Mouse (Mus musculus) cerebellum, adult 11 months (tissue): ENCODE measurements around the gene Npepps.
A peak's percentile ranks its signal among the peaks of the same experiment; 100 is the strongest.
"Not testable (repeated sequence)": the region's sequence is repeated elsewhere in the genome, so short reads cannot be mapped to it uniquely, and the experiment has no call there.

Experiments used
- DNase-seq: peaks from one replicate; pipeline ENCODE4 v3.0.0; 2022

Npepps gene

GRCm38 (mm10) chr11:97229396-97229795 lies 51.0 kb downstream of the Npepps start:
- no peak for DNase-seq

GRCm38 (mm10) chr11:97228985-97229384 lies 51.5 kb downstream of the Npepps start:
- no peak for DNase-seq

GRCm38 (mm10) chr11:97226131-97226530 lies 54.3 kb downstream of the Npepps start:
- DNase-seq: no peak

GRCm38 (mm10) chr11:97223485-97223884 lies 57.0 kb downstream of the Npepps start:
- no peak for DNase-seq

- DNase-seq: no peak
Measured at GRCm38 (mm10) chr11:97221611-97222010, 58.8 kb downstream of the Npepps start.

GRCm38 (mm10) chr11:97220211-97220610 lies 60.2 kb downstream of the Npepps start:
- DNase-seq: no peak

- DNase-seq: no peak
Measured at GRCm38 (mm10) chr11:97214411-97214810, 66.0 kb downstream of the Npepps start.

- DNase-seq: no peak
Measured at GRCm38 (mm10) chr11:97210728-97211400, 69.6 kb downstream of the Npepps start.

- DNase-seq: no peak
Measured at GRCm38 (mm10) chr11:97207011-97207422, 73.4 kb downstream of the Npepps start.

GRCm38 (mm10) chr11:97199519-97199918 lies 80.9 kb downstream of the Npepps start:
- DNase-seq: no peak

GRCm38 (mm10) chr11:97198601-97199000 lies 81.8 kb downstream of the Npepps start:
- DNase-seq: peak; percentile 41

GRCm38 (mm10) chr11:97197021-97197420 lies 83.4 kb downstream of the Npepps start:
- no peak for DNase-seq

GRCm38 (mm10) chr11:97196541-97196940 lies 83.9 kb downstream of the Npepps start:
- no peak for DNase-seq

- no peak for DNase-seq
Measured at GRCm38 (mm10) chr11:97192621-97192951, 87.9 kb downstream of the Npepps start.

- DNase-seq: no peak
Measured at GRCm38 (mm10) chr11:97191915-97192620, 88.4 kb downstream of the Npepps start.

- DNase-seq: no peak
Measured at GRCm38 (mm10) chr11:97190992-97191391, 89.4 kb downstream of the Npepps start.

- DNase-seq: not testable (repeated sequence)
Measured at GRCm38 (mm10) chr11:97189645-97190044, 90.8 kb downstream of the Npepps start.

- no peak for DNase-seq
Measured at GRCm38 (mm10) chr11:97189231-97189630, 91.2 kb downstream of the Npepps start.

- DNase-seq: no peak
Measured at GRCm38 (mm10) chr11:97188643-97188955, 91.8 kb downstream of the Npepps start.

- peak; percentile 99 for DNase-seq
Measured at GRCm38 (mm10) chr11:97187764-97188642, 92.4 kb downstream of the Npepps start, which contains the start of gene Kpnb1. TSS of gene Kpnb1 (minus strand) at chr11:97187881.

GRCm38 (mm10) chr11:97186947-97187763 lies 93.3 kb downstream of the Npepps start:
- peak; percentile 96 for DNase-seq

- DNase-seq: no peak
Measured at GRCm38 (mm10) chr11:97185704-97186614, 94.5 kb downstream of the Npepps start.
